Mouse (Mus musculus): ENCODE data around the gene Ssxb10. TPM values are rescaled to one million over a fixed set of nuclear protein-coding genes. Genes with fewer than 3 reads are reported as not detected.
"Not testable (repeated sequence)": the region's sequence is repeated elsewhere in the genome, so short reads cannot be mapped to it uniquely, and the experiment has no call there.

Ssxb10 gene
- not detected in 2 replicates for polyA plus RNA-seq (2016; fragmentation: Nextera tagmentation; extraction: Ambion mirVana)

GRCm38 (mm10) chrX:8327124-8327523 lies at the start of gene Ssxb10:
TSS of gene Ssxb10 (plus strand) at chrX:8327424.
- WGBS, result 58% methylated on average over 2 of the region's 2 CpGs
- peaks cover 7% of the 10 kb centered on the region; the same call in 1 of the 2 replicates for H3K9me3 ChIP-seq
- ATAC-seq (ENCODE audit: insufficient number of reproducible peaks, insufficient read depth, low FRiP score, low TSS enrichment), result no peak
- H3K36me3 ChIP-seq, result no peaks in the 10 kb centered on the region
- no peaks in the 10 kb centered on the region for H3K4me1 ChIP-seq
- no peak within 1 kb of the TSS for H3K27ac ChIP-seq
- H3K4me2 ChIP-seq (replicated peaks), result no peak within 1 kb of the TSS
- no peak within 1 kb of the TSS for H3K9ac ChIP-seq
- H3K27me3 ChIP-seq, result no peaks in the 10 kb centered on the region
- H3K4me3 ChIP-seq, result no peak within 1 kb of the TSS

- H3K9me3 ChIP-seq, result no peaks in the 10 kb centered on the region
- no peaks in the 10 kb centered on the region for H3K27me3 ChIP-seq
- no peaks in the 10 kb centered on the region for H3K36me3 ChIP-seq
- WGBS, result 77% methylated on average over 5 of the region's 5 CpGs
- H3K4me2 ChIP-seq (replicated peaks), result no peak overlapping the region
- H3K9ac ChIP-seq, result no peak overlapping the region
- ATAC-seq (ENCODE audit: insufficient number of reproducible peaks, insufficient read depth, low FRiP score, low TSS enrichment), result no peak
- H3K27ac ChIP-seq, result no peak overlapping the region
- H3K4me3 ChIP-seq, result no peak overlapping the region
- H3K4me1 ChIP-seq, result no peaks in the 10 kb centered on the region
Measured at GRCm38 (mm10) chrX:8288621-8289020, 38.6 kb upstream of the Ssxb10 start.

DNA sequence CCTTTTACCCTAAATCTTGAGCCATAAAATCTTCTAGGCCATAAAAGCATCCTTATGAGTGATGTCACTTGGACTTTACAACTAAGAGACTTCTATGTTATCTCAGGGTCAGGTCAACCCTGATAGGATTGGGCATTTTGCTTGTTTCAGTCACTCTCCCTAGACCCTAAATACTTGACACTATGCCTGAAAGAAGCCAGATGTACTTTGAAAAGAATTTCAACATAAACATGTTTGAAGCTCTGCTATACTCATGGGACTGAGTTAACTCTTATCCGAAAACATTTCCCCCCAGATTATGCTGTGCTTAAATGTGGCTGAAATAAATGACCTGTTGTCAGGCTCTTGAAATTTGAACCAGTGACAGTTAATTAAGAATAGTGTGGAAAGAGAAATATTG lies 17.9 kb upstream of the Ssxb10 start:
- WGBS, result 81% methylated on average over 1 of the region's 1 CpGs
- Histone ChIP-seq H3K36me3 (no peaks in the 10 kb centered on the region), H3K4me3 (no peak overlapping the region)

DNA sequence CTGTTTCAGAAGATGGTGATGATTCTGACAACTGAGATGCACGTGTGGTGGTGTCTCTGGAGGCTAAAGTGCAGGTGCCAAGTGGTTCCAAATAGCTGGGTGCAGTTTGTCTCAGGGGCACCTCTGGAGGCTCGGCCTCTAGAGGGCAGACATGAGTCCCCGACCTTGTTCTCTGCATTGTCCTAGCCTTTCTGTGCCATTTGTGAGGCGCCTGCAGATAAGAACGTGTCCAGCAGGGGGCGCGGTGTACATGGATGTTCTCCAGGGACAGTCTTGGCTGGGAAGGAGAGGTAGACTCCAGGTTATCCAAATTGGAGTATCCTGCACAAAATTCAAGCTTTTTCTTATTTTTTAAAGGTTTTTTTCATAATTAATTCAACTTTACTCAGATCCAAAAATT lies 12.3 kb upstream of the Ssxb10 start:
- H3K9me3 ChIP-seq; H3K27me3 ChIP-seq; H3K9ac ChIP-seq; H3K4me3 ChIP-seq; H3K27ac ChIP-seq; H3K4me2 ChIP-seq (replicated peaks); H3K36me3 ChIP-seq; ATAC-seq (ENCODE audit: insufficient number of reproducible peaks, insufficient read depth, low FRiP score, low TSS enrichment); H3K4me1 ChIP-seq: not testable (repeated sequence)
- WGBS, result 8% methylated on average over 7 of the region's 7 CpGs

More for the DNA sequence above, 17.9 kb upstream of the Ssxb10 start:
- Histone ChIP-seq H3K27ac (no peak overlapping the region), H3K9ac (no peak overlapping the region), H3K9me3 (no peaks in the 10 kb centered on the region), H3K4me1 (no peaks in the 10 kb centered on the region), H3K4me2 (replicated peaks) (no peak overlapping the region), H3K27me3 (no peaks in the 10 kb centered on the region)
- ATAC-seq (ENCODE audit: insufficient number of reproducible peaks, insufficient read depth, low FRiP score, low TSS enrichment), result no peak

DNA sequence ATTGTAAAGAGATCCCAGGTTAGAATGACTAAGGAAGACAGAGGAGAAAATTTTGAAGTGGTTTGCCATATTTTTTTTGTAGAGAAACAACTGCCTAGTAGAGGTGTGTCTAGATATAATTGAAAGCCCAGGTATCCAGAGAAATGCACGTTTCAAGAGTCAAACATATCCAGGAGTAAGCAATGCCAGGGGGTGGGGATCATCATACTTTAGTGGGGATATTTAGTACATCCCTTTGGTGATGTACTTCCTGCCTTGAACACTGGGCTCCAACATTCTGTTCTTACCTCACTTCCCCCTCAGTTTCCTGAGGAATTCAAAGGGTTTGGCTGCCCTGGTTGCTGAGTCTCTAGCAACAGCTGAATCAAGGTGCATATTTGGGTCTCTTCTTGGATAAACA lies 39.5 kb downstream of the Ssxb10 start, which contains the start of gene Ssxb9:
Ssxb9 (plus strand) TSS at position 301 of the 400 bp plus-strand sequence.
- not testable (repeated sequence) for H3K9me3 ChIP-seq

More for the DNA sequence above, 39.5 kb downstream of the Ssxb10 start, which contains the start of gene Ssxb9:
- not testable (repeated sequence) for H3K36me3 ChIP-seq; H3K9ac ChIP-seq; ATAC-seq (ENCODE audit: insufficient number of reproducible peaks, insufficient read depth, low FRiP score, low TSS enrichment); H3K4me3 ChIP-seq; H3K4me1 ChIP-seq; H3K27ac ChIP-seq; H3K4me2 ChIP-seq (replicated peaks); H3K27me3 ChIP-seq
- 24% methylated on average over 1 of the region's 1 CpGs for WGBS

Other genes starting within 250 kb of the Ssxb10 start
- 0.19 and 0.20 TPM in 2 replicates for gene Was, start 236.9 kb upstream of the Ssxb10 start, polyA plus RNA-seq (2016; fragmentation: Nextera tagmentation; extraction: Ambion mirVana)
- 23.1 and 23.6 TPM in 2 replicates for gene Wdr13, start 194.5 kb upstream of the Ssxb10 start, polyA plus RNA-seq (2016; fragmentation: Nextera tagmentation; extraction: Ambion mirVana)
- gene Rbm3, start 181.5 kb upstream of the Ssxb10 start, polyA plus RNA-seq (2016; fragmentation: Nextera tagmentation; extraction: Ambion mirVana), result 466 and 497 TPM in 2 replicates
- gene Tbc1d25, start 151.2 kb upstream of the Ssxb10 start, polyA plus RNA-seq (2016; fragmentation: Nextera tagmentation; extraction: Ambion mirVana), result 14.3 and 14.8 TPM in 2 replicates
- gene Ebp, start 133.9 kb upstream of the Ssxb10 start, polyA plus RNA-seq (2016; fragmentation: Nextera tagmentation; extraction: Ambion mirVana), result 28.4 and 30.8 TPM in 2 replicates
- gene Porcn, start 120.9 kb upstream of the Ssxb10 start, polyA plus RNA-seq (2016; fragmentation: Nextera tagmentation; extraction: Ambion mirVana), result 12.2 and 14.8 TPM in 2 replicates
- 43.1 and 47.0 TPM in 2 replicates for gene Ftsj1, start 75.0 kb upstream of the Ssxb10 start, polyA plus RNA-seq (2016; fragmentation: Nextera tagmentation; extraction: Ambion mirVana)
- gene Slc38a5, start 56.3 kb upstream of the Ssxb10 start, polyA plus RNA-seq (2016; fragmentation: Nextera tagmentation; extraction: Ambion mirVana), result 1.4 and 1.5 TPM in 2 replicates
- not detected in 2 replicates for gene Ssxb9, start 39.6 kb downstream of the Ssxb10 start, polyA plus RNA-seq (2016; fragmentation: Nextera tagmentation; extraction: Ambion mirVana)
- gene Ssxb1, start 85.9 kb downstream of the Ssxb10 start, polyA plus RNA-seq (2016; fragmentation: Nextera tagmentation; extraction: Ambion mirVana), result not detected in 2 replicates
- not detected in 2 replicates for gene Ssxb2, start 134.3 kb downstream of the Ssxb10 start, polyA plus RNA-seq (2016; fragmentation: Nextera tagmentation; extraction: Ambion mirVana)
- not detected in 2 replicates for gene Gm14459, start 197.5 kb downstream of the Ssxb10 start, polyA plus RNA-seq (2016; fragmentation: Nextera tagmentation; extraction: Ambion mirVana)
- not detected in 2 replicates for gene Ssxb6, start 220.8 kb downstream of the Ssxb10 start, polyA plus RNA-seq (2016; fragmentation: Nextera tagmentation; extraction: Ambion mirVana)